Mouse (Mus musculus) liver, adult 2 months (tissue): ENCODE results near the gene Jak1.

Experiments used
- CTCF ChIP-seq: fragments of 200-500 bp; IDR thresholded peaks from 2 replicates; pipeline ENCODE4 v1.5.1; 2011; ENCODE audit warnings: low read depth, low read length, control low read depth
- POLR2A ChIP-seq: fragments of 200-500 bp; IDR thresholded peaks from 2 replicates; pipeline ENCODE4 v1.6.1; 2011; ENCODE audit warnings: low read length, control low read depth; ENCODE audit not compliant: insufficient read depth; ENCODE audit errors: extremely low read depth

DNA sequence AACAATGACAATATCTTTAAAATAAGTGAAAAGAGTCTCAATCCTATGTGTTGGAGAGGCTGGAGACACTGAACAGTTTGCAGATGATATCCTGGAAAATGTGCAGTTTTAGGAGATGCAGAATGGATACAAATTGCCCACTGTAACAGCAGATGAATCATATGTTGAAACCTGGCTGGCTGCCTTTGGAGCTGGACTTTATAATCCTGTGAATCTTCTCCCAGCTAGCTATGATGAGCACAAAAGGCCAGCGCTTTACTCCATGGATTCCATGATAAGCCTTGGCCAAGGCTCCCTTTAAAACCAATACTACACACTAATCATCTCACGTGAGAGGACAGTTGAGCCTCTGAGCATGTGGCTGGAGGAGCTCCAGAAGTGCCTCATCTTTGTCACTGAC is 45.2 kb downstream of the Jak1 start:
- no peak for TF ChIP-seq CTCF
- no peak for TF ChIP-seq POLR2A
